Mouse (Mus musculus) lung, postnatal 10 days (tissue): ENCODE results near the gene Mak.
"Not testable (repeated sequence)": the region's sequence is repeated elsewhere in the genome, so short reads cannot be mapped to it uniquely, and the experiment has no call there.

ENCODE experiments used
- DNase-seq: peaks from one replicate; pipeline ENCODE4 v3.0.0; 2021

The Mak gene

DNA sequence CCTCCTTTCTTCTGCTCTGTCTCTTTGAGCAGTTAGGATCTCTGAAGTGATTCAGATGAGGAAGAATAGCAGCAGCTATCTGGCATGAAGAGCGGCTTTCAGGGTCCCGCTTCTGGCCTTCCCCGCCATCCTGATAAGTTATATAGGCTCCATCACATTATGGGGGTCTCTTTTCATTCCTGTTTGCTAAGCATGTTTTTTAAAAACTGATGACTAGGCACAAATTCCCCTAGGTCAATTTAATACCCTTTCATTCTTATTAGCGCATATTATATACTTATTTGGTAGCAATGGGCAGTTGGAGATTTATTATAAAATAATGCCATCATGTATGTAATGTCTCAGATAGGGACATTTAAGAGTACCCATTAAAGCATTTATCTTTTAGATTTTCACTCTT lies 11.9 kb downstream of the Mak start:
- no peak for DNase-seq

DNA sequence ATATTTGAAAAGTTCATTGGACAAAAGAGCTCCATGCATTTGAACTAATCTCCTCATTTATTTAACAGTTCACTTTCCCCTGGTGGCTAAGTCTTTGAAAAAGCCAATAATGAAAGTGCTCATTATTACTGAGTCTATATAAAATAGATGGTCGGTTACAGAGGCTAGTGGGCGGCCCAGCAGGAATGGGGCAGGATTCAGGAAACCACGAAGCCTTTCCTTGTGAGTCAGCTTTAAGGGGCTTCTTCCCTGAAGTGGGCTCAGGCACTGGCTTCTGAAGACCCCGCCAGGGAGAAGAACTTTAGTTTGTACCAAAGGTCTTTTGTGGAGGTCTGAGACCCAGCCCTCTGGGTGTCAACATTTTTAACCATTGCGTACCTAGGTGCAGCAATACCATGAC lies 27.5 kb downstream of the Mak start:
- DNase-seq, result no peak

DNA sequence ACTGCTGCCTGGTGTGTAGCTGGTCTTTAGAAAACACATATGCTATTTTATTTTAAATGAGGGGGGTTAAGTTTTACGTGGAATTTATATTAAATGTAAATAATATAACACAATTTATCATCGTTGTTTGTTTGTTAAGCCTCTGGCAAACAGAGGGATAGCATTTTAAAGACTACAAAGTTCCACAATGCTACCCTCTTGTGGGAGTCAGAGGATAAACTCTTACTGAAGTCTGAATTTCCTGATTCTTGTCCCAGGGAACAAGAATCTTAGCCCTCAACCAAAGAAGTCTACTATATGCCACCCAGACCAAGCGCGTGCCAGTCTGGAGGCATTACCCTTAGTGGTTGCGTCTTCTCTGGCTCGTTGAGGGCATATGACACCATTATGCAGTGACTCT lies 32.2 kb downstream of the Mak start:
- DNase-seq, result no peak

DNA sequence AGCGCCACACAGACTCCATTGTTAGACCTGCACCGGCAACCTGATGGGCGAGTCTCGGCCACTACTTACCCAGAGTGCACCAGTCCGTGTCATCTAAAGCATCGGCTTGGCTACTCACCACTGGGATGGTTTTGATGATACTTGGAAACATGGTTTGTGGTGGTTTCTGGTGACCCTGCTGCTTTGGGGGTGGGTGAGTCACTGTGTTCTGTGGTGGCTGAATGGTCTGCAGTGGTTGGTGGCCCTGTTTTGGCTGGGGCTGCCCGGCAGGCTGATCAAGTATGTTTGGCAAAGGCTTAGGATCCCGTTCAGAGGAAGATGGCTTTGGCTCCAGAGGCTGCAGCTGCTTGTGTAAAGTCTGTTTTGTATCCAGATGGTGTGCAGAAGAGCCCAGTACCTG lies 33.6 kb downstream of the Mak start:
- DNase-seq, result no peak

DNA sequence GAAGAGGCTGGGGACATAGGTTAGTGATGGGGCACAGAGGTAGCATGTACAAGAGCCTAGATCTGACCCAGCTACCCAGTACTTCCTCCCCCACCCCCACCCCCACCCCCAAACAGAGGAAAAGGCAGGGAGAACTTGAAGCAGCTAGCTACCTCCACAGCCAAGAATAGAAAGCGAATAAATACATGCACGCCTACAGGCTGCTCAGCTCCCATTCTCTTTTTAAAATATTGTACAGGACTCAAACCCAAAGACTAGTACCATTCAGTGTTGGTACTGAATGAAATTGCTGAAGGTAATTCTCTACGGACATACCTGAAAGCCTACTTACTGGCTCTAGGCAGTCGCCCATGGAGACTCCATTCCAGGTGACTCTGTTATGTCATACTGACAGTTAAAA lies 37.0 kb downstream of the Mak start:
- DNase-seq, result no peak

DNA sequence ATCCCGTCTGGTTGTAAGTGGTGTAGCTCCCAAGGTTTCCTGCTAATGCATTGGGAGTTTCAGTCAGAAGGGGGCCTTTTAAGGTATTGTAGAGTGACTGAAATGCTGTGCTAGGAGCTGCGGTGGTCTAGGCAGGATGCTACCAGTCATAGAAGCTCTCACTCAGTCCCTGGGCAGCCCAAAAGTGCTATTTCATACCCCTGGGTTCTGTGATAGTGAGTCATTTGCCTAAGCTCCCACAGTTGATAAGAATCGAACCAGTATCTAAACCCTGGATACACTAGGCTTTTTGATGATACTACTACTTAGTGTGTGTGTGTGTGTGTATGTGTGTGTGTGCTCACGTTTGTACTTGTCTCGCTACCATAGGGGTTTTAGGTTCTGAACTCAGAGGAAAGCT lies 49.4 kb downstream of the Mak start:
- no peak for DNase-seq

DNA sequence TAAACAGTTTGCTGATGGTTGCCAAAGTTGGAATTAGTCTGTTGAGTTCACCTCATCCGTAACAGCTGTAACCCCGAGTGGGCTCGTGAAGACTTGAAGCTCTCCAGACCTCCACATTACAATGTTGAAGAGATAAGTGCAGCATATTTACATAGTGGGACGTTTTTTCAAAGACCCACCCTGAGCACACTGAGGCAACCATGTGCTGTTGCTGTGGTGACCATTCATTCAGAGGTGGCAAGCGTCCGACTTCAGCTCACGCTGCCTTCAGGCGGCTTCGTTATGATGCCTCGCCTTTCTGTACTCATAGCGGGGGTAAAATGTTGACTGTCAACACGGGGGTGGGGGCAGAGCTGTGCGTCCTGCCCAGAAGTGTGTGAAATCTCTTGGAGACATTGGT lies 57.4 kb downstream of the Mak start:
- DNase-seq, result no peak

DNA sequence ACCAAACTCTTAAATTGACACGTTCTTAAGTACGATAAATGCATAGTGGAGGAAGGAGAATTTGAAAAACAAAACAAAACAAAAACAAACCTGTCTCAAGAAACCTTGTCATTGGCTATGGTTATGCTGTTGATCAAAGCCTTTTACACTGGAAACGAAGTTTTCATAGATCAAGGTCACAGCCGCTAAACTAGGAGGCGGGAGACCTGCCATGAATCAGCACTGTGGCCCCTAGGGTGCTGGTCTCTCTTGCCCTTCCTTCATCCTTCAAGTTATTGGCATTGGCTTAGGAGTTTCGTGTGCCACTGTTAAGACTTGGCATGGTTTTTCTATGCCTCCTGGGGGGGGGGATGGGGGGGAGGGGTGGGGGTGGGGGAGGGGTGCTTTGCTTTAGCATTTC lies 57.9 kb downstream of the Mak start:
- no peak for DNase-seq

DNA sequence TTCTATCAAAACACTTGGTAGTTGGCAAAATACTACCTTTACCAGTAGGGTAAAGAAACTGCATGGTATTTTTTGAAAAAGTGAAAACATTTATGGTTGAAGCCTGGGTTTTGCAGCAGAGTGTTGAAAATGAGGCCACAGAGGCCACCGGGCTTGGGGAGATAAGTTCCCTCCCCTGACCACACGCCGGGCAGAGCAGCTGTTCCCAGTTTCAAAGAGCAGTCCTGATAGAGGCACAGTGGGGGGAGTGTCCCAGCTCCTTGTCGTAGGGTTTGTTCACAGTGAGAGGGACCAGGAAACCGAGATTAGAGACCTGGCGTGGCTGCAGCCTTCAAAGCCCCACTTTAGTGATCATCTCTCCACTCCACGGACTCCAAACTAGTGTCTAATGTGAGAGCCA lies 59.0 kb downstream of the Mak start:
- DNase-seq, result no peak

DNA sequence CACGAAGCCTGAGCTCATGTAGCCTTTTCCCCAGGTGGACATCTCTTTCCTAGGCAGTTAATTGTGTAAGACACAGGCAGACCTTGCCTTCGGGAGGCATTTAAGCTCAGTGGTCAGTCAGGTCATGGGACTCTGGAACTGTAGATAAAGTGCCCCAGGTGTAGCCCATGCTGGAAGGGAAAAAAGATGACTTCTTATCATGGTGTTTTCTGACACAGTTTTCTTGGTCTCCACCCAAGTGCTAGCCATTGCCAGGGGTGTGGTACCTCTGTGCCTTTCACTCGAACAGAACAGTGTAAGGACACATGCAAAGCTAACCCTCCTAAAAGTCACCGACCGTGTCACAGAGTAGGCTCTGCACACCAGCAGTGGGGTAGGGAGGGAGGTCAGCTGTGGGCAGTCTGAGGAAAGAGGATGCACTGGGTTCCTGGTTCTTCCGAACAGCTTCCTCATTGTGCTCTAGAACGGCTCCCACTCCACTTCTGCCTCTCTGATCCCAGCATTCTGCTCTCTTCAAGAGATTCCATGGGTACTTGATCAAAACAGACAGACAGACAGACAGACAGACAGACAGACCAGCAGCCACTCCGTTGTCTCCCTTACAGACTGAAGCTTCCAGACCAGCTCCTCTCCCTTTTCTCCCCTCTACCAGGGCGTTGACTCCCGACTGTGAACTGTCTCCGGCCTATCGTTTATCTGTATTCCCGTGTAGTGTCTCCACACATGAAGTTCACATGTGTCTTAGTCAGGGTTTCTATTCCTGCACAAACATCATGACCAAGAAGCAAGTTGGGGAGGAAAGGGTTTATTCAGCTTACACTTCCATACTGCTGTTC lies 60.5 kb downstream of the Mak start:
- DNase-seq, result no peak

DNA sequence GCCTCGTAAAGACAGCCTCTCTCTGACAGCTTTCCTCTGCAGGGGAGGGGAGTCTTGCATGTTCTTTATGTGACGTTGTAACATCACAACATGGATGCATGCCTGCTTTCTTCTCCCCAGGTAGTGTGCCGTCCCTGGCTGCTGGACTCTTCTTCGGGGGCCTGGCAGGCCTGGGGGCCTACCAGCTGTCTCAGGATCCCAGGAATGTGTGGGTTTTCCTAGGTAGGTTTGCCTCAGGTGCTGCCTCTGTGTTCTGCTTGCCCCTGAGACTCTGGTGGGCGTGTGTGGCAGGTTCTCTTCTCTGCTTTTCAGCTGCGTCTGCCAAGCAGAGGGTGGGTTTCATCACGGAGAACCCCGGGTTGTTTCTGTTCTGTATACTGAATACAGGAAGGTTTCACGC lies 61.3 kb downstream of the Mak start:
- no peak for DNase-seq

DNA sequence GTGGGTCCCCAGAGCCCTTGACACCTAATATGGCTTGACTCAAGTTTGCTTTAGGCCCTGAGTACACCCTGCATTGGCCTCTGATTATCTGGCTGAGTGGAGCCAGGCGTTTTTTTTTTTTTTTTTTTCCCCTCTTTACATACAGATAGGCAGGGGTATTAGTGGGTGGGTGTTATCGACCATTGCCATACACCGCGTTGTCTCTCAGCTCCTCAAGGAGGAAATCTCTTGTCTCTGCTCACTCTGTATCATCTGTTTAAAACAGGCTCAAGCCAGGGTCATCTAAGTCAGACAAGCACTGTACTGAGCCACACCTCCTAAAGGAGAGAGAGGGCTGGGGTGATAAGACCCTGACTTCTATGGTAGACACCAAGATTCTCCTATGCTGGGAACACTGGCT lies 61.7 kb downstream of the Mak start:
- no peak for DNase-seq

DNA sequence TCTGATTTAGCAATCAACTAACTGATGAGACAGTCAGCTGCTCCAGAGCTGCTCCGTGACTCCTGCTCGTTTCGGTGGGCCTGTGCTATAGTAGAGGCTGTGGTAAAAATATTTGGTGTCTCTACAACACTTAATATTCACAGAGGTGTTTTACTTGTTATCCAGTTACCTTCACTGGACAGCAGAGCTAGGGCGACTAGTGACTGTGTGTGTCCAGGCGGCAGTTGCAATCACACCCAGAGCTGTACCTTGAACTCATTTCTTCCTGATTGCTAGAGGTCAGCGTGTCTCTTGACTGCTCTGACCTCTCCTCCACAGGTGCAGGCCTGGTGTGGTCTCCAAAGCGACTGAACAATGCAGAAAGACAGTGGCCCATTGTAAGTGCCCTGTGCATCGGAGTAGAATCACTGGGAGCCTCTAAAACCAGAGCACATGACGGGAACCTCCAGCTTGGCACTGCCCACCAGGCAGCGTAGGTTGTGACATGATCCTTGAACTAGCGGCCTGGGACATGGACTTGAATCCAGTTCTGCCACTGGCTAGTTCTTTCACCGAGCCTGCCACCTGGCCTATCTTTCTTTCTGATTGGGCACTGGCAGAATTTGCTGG lies 62.6 kb downstream of the Mak start:
- DNase-seq, result no peak

DNA sequence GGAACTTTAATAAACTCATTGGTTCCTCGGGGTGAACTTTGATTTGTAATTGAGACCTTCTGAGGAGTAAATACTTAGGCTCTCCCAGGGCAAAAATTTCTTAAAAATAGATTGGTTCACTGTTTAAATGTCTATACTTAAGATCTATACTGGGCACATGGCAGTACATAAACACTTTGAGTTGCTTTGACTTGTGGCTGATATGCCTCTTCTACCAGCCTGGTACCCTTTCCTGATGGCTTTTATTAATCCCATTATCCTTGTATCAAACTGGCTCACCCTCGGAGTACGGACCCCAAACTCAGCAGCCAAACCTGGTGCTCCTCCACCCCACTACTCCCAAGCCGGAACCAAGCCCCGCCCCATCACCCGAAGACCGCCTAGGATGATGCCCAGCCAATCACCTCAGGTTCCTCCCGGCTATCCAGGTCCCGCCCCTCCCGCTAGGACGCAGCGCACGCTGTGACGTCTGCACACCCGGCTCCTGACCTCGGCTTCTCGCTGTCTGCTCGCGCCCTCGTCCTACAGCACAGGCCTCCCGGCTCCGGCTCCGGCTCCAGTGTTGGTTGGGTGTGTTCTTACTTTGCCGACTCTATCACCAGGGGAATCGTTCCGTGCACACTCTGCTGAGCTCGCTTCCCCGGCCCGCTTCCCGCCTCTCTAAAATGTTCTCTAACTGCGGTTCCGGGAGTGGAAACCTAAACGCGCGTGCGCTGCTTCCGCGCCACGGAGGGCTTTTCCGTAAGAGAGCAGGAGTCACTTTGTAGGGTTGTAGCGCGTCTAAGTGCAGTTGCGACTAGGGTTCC lies 63.5 kb downstream of the Mak start, which contains the start of gene Tmem14c:
Gene Tmem14c (plus strand): TSS at position 464 of the 806 bp plus-strand sequence.
- DNase-seq, result peak; percentile 98

DNA sequence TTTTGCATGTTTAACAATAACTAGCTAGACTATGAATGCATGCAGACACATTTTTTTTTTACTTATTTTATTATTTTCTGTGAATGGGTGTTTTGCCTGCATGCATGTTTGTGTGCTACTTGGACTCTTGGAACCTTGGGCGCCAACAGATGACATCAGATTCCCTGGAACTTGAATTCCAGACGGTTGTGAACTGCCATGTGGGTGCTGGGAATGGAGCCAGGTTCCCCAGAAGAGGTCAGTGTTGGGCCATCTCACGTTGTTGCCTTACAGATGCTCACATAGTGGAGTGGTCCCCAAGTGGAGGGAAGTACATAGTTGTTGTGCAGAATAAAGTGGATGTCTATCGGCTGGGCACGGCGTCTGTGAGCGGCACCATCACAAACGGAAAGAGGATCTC lies 70.6 kb downstream of the Mak start:
- DNase-seq, result no peak

DNA sequence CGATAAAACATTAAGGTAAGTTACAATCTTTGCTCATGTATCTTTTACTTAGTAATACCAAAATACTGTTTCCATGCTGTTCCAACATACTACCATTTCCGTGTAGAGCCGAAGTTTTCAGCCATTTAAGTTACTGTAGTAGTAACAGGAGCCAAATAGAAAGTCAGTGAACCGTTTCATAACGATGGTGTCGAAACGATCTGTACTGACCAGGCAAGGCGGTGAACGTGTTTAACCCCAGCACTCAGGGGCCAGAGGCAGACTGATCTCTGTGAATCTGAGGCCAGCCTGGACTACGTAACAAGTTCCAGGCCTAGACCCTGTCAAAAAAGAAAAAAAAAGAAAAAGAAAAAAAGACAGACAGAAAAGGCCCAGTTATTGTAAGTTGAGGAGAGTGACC lies 71.2 kb downstream of the Mak start:
- DNase-seq, result no peak

DNA sequence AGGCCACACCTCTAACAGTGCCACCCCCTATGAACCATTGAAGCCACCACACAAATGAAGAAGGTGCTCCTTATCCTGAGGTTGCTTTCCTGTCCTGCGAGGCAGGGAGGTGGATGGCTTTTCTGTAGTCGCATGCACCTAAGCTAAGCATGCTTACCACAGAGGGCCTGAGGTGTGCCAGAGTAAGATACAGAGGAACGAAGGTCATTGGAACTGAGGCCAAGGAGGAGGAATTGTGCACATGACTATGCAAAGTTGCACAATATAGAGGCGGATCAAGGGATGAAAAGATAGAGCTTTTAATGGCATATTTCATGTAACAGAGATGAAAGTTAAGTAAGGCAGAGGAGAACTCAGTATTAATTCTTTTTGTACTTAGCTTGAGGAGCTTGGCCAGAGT lies 73.3 kb downstream of the Mak start:
- no peak for DNase-seq

DNA sequence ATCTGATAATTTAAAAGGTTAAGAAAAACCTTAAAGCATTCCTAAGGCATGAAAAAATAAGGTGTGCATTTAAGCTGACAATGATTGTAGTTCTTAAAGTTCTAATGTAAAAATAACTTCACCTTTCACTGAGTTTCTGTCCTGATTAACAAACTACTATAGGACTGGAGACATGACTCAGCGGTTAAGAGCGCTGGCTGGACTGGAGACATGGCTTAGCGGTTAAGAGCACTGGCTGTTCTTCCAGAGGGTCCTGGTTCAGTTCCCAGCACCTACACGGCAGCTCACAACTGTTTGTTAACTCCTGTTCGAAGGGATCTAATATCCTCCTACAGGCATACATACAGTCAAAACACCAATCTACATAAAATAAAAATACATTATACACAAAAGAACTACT lies 77.5 kb downstream of the Mak start:
- DNase-seq, result no peak

DNA sequence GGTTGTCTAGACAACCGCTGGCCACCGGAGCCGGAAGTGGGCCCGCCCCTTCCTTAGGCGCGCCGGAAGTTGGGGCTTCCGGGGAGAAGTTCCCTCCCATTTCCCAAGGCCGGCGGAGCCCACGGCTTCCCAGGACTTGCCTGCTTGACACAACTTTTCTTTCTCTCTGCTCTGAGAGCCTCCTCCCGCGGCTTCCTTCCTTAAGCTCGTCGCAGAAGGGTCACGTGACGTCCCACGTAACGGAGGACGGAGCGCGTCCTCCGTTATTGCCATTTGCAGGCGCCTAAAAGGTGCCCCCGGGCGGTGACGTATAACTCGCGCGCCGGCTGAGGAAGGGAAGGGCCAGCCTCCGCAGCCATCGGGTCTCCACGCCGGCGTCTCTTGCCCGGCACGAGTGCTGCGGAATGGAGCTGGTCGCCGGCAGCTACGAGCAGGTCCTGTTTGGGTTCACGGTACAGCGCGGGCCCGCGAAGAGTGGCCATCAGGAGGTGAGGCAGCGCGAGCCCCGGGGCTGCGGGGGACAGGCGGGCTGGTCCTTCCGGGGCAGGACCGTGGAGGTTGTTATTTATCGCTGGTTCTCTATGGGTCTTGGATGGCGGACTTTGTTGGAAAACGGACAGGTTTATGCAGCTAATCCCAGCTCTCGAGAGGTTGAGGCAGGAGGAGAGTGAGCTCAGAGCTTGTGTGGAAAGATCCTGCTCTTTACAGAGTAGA lies 78.4 kb downstream of the Mak start, which contains the start of gene Pak1ip1:
Gene Pak1ip1 (plus strand): TSS at position 98 of the 714 bp plus-strand sequence.
- DNase-seq, result peak; percentile 95

DNA sequence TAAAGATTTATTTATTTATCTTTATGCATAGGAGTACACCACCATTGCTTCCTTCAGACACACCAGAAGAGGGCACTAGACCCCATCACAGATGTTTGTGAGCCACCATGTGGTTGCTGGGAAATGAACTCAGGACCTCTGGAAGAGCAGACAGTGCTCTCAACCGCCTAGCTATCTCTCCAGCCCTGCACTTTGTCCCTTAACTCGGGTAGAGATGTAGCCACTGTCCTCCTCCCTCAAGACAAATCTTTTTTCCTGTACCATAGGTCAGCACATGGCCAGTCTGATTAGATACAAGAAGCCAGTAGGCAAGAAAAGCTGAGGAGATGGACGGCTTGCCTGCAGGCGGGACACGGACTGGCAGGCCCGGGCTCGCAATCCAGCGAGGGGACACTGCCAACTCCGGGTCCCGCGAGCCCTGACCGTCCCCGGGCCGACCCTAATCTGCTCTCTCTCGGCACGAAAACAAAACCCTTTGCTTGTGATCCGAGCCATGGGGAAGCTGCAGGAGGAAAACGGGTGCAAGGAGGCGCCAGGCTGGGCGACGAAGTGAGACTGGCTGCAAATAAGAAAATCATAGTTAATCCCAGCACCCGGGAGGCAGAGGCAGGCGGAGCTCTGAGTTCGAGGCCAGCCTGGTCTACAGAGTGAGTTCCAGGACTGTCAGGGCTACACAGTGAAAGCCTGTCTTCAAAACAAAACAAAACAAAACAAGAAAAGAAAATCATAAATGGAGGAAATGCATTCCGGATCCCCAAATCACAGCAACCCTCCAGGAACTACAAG lies 79.2 kb downstream of the Mak start:
- DNase-seq, result peak; percentile 62

DNA sequence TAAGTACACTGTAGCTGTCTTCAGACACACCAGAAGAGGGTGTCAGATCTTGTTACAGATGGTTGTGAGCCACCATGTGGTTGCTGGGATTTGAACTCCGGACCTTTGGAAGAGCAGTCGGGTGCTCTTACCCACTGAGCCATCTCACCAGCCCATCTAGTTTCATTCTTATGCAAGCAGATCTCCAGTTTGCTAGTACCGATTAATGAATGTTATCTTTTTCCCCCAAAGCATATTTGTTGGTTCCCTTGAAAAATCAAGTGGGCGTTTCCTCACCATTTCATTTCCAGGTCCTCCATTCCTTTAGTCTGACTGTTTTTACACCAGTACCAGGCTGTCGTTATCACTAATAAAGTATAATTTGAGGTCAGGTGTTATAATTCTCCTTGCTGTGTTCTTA lies 81.0 kb downstream of the Mak start:
- DNase-seq, result not testable (repeated sequence)
